Mouse (Mus musculus) heart, embryonic 16.5 days (tissue): ENCODE data around the gene Gpc1. TPM values are rescaled to one million over a fixed set of nuclear protein-coding genes. Genes with fewer than 3 reads are reported as not detected.

Experiments used
- ATAC-seq: fragments of 200-750 bp; cut with Nextera tagmentation; replicated peaks from 2 replicates; pipeline ENCODE4 v1.8.0; 2017; ENCODE audit warnings: moderate number of reproducible peaks; ENCODE audit not compliant: insufficient read depth, low FRiP score; ENCODE audit errors: extremely low read depth
- H3K27ac ChIP-seq: fragments of 300-500 bp; sonication (generic); 2 replicates; pipeline ENCODE4 v1.5.1; 2014; ENCODE audit warnings: mild to moderate bottlenecking, low read length, control low read depth, moderate library complexity
- H3K27me3 ChIP-seq: fragments of 300-500 bp; sonication (generic); 2 replicates; pipeline ENCODE4 v1.6.1; 2014; ENCODE audit warnings: low read length, mixed read lengths; ENCODE audit not compliant: control insufficient read depth, insufficient read depth
- H3K36me3 ChIP-seq: fragments of 300-500 bp; sonication (generic); 2 replicates; pipeline ENCODE4 v1.6.1; 2014; ENCODE audit not compliant: control insufficient read depth, insufficient read depth
- H3K4me1 ChIP-seq: fragments of 300-500 bp; sonication (generic); 2 replicates; pipeline ENCODE4 v1.6.1; 2014; ENCODE audit warnings: low read length, mixed read lengths; ENCODE audit not compliant: control insufficient read depth, insufficient read depth
- H3K4me2 ChIP-seq: fragments of 300-500 bp; sonication (generic); 2 replicates; pipeline ENCODE4 v1.6.1; 2014; ENCODE audit warnings: low read depth, mild to moderate bottlenecking, control low read depth, low read length
- H3K4me3 ChIP-seq: fragments of 300-500 bp; sonication (generic); 2 replicates; pipeline ENCODE4 v1.5.1; 2014; ENCODE audit warnings: mild to moderate bottlenecking, control low read depth, low read length
- H3K9ac ChIP-seq: fragments of 300-500 bp; sonication (generic); 2 replicates; pipeline ENCODE4 v1.6.1; 2014; ENCODE audit warnings: low read length, control low read depth
- H3K9me3 ChIP-seq: fragments of 300-500 bp; sonication (generic); replicated peaks from 2 replicates; pipeline ENCODE4 v1.6.1; 2016; ENCODE audit warnings: low read length; ENCODE audit not compliant: control insufficient read depth
- WGBS: fragments of 180-500 bp; shearing (Covaris S2); extraction: QIAGEN DNeasy Blood & Tissue Kit; methylation state at CpG from one replicate; pipeline ENCODE4 v1.1.7; 2014; 5-methylcytosine and 5-hydroxymethylcytosine counted together
- polyA plus RNA-seq: library from polyadenylated mRNA; unstranded; fragments of >200 nt; fragmentation: Nextera tagmentation; extraction: Ambion mirVana; gene quantifications from 2 replicates; pipeline ENCODE4 v1.2.1, GENCODE M21; 2015

Gpc1 gene
- polyA plus RNA-seq, 1 experiment from 2014 or later, result 68.0 TPM

GRCm38 (mm10) chr1:92841427-92841826 lies 10.0 kb downstream of the Gpc1 start:
- WGBS, result 60% methylated on average over 3 of the region's 3 CpGs
- no peaks in the 10 kb centered on the region for H3K36me3 ChIP-seq
- H3K27ac ChIP-seq, result no peak overlapping the region
- H3K4me3 ChIP-seq, result no peak overlapping the region
- H3K4me2 ChIP-seq, result no peak overlapping the region
- no peak for ATAC-seq
- peaks cover 17% of the 10 kb centered on the region for H3K4me1 ChIP-seq
- no peaks in the 10 kb centered on the region for H3K27me3 ChIP-seq
- no peaks in the 10 kb centered on the region for H3K9me3 ChIP-seq
- H3K9ac ChIP-seq, result no peak overlapping the region

GRCm38 (mm10) chr1:92845889-92846288 lies 14.4 kb downstream of the Gpc1 start:
- Histone ChIP-seq H3K27me3 (no peaks in the 10 kb centered on the region), H3K4me3 (no peak overlapping the region), H3K4me1 (peaks cover 30% of the 10 kb centered on the region), H3K4me2 (no peak overlapping the region), H3K36me3 (no peaks in the 10 kb centered on the region), H3K9ac (no peak overlapping the region), H3K27ac (no peak overlapping the region), H3K9me3 (no peaks in the 10 kb centered on the region)
- 56% methylated on average over 7 of the region's 7 CpGs for WGBS
- no peak for ATAC-seq

GRCm38 (mm10) chr1:92847873-92848839 lies 16.7 kb downstream of the Gpc1 start:
- Histone ChIP-seq H3K4me1 (peaks cover 41% of the 10 kb centered on the region), H3K27ac (no peak overlapping the region), H3K27me3 (no peaks in the 10 kb centered on the region), H3K9me3 (no peaks in the 10 kb centered on the region), H3K4me3 (peak overlapping the region; percentile 33), H3K36me3 (no peaks in the 10 kb centered on the region), H3K9ac (peak overlapping the region; percentile 58), H3K4me2 (peak overlapping the region; percentile 53)
- ATAC-seq, result no peak
- 12% methylated on average over 41 of the region's 41 CpGs for WGBS

- peaks cover 41% of the 10 kb centered on the region for H3K4me1 ChIP-seq
- H3K27ac ChIP-seq, result no peak overlapping the region
- 60% methylated on average over 2 of the region's 2 CpGs for WGBS
- no peak overlapping the region for H3K4me3 ChIP-seq
- no peak for ATAC-seq
- H3K9ac ChIP-seq, result no peak overlapping the region
- H3K27me3 ChIP-seq, result no peaks in the 10 kb centered on the region
- H3K4me2 ChIP-seq, result no peak overlapping the region
- H3K9me3 ChIP-seq, result no peaks in the 10 kb centered on the region
- H3K36me3 ChIP-seq, result no peaks in the 10 kb centered on the region
Observed at GRCm38 (mm10) chr1:92849491-92849890, 18.0 kb downstream of the Gpc1 start.

- peaks cover 41% of the 10 kb centered on the region for H3K4me1 ChIP-seq
Observed at GRCm38 (mm10) chr1:92849938-92850574, 18.6 kb downstream of the Gpc1 start.

GRCm38 (mm10) chr1:92852450-92852849 lies 21.0 kb downstream of the Gpc1 start:
- Histone ChIP-seq H3K9ac (no peak overlapping the region), H3K4me1 (peaks cover 34% of the 10 kb centered on the region), H3K27ac (peak overlapping the region; percentile 49), H3K4me3 (no peak overlapping the region), H3K36me3 (peaks cover 11% of the 10 kb centered on the region; the same call in 1 of the 2 replicates), H3K9me3 (no peaks in the 10 kb centered on the region), H3K4me2 (no peak overlapping the region), H3K27me3 (no peaks in the 10 kb centered on the region)
- 60% methylated on average over 2 of the region's 2 CpGs for WGBS
- ATAC-seq, result peak; percentile 37; the same call in 1 of the 2 replicates

More at GRCm38 (mm10) chr1:92849938-92850574, 18.6 kb downstream of the Gpc1 start:
- 0 out of 2 replicates have a peak overlapping the region, but pooled peaks have one; percentile 2 for H3K4me2 ChIP-seq
- H3K27ac ChIP-seq, result no peak overlapping the region
- ATAC-seq, result no peak
- 67% methylated on average over 13 of the region's 13 CpGs for WGBS
- no peak overlapping the region for H3K4me3 ChIP-seq
- no peaks in the 10 kb centered on the region for H3K27me3 ChIP-seq
- H3K9ac ChIP-seq, result no peak overlapping the region
- no peaks in the 10 kb centered on the region for H3K9me3 ChIP-seq
- H3K36me3 ChIP-seq, result peaks cover 2% of the 10 kb centered on the region; the same call in 1 of the 2 replicates

GRCm38 (mm10) chr1:92861503-92861902 lies 30.1 kb downstream of the Gpc1 start:
- Histone ChIP-seq H3K9me3 (no peaks in the 10 kb centered on the region), H3K4me3 (no peak overlapping the region), H3K4me2 (no peak overlapping the region), H3K27me3 (no peaks in the 10 kb centered on the region), H3K4me1 (no peaks in the 10 kb centered on the region), H3K27ac (no peak overlapping the region), H3K36me3 (peaks cover 11% of the 10 kb centered on the region; the same call in 1 of the 2 replicates), H3K9ac (no peak overlapping the region)
- 72% methylated on average over 6 of the region's 6 CpGs for WGBS
- ATAC-seq, result no peak

GRCm38 (mm10) chr1:92863268-92863667 lies 31.8 kb downstream of the Gpc1 start:
- no peak for ATAC-seq
- H3K36me3 ChIP-seq, result peaks cover 2% of the 10 kb centered on the region; the same call in 1 of the 2 replicates
- H3K9me3 ChIP-seq, result no peaks in the 10 kb centered on the region
- 85% methylated on average over 4 of the region's 4 CpGs for WGBS
- no peak overlapping the region for H3K27ac ChIP-seq
- no peak overlapping the region for H3K4me2 ChIP-seq
- no peaks in the 10 kb centered on the region for H3K27me3 ChIP-seq
- H3K4me3 ChIP-seq, result no peak overlapping the region
- no peaks in the 10 kb centered on the region for H3K4me1 ChIP-seq
- no peak overlapping the region for H3K9ac ChIP-seq

- Histone ChIP-seq H3K9ac (no peak overlapping the region), H3K4me2 (no peak overlapping the region), H3K27ac (no peak overlapping the region), H3K4me3 (no peak overlapping the region), H3K27me3 (no peaks in the 10 kb centered on the region), H3K4me1 (no peaks in the 10 kb centered on the region), H3K36me3 (no peaks in the 10 kb centered on the region), H3K9me3 (no peaks in the 10 kb centered on the region)
- WGBS, result 59% methylated on average over 2 of the region's 2 CpGs
- ATAC-seq, result no peak
Observed at GRCm38 (mm10) chr1:92866170-92866569, 34.7 kb downstream of the Gpc1 start.
